Mouse (Mus musculus) midbrain, embryonic 11.5 days (tissue): Measurements from ENCODE around the gene Grn. TPM values are rescaled to one million over a fixed set of nuclear protein-coding genes. Genes with fewer than 3 reads are reported as not detected.
A peak's percentile ranks its signal among the peaks of the same experiment; 100 is the strongest.

Experiments used
- ATAC-seq: fragments of 200-750 bp; cut with Nextera tagmentation; 2 replicates; pipeline ENCODE4 v1.8.0; 2017; ENCODE audit warnings: moderate TSS enrichment, moderate library complexity; ENCODE audit not compliant: low FRiP score
- DNase-seq: peaks from one replicate; pipeline ENCODE4 v3.0.0; 2015; ENCODE audit warnings: low spot score; ENCODE audit errors: missing footprints
- H3K27ac ChIP-seq: fragments of 300-500 bp; sonication (generic); 2 replicates; pipeline ENCODE4 v1.5.1; 2014; ENCODE audit warnings: low read depth, low read length
- H3K27me3 ChIP-seq: fragments of 300-500 bp; sonication (generic); 2 replicates; pipeline ENCODE4 v1.6.1; 2014; ENCODE audit warnings: mild to moderate bottlenecking, low read length, moderate library complexity, mixed read lengths; ENCODE audit not compliant: control insufficient read depth, insufficient read depth
- H3K36me3 ChIP-seq: fragments of 300-500 bp; sonication (generic); 2 replicates; pipeline ENCODE4 v1.6.1; 2014; ENCODE audit warnings: mild to moderate bottlenecking, low read length, moderate library complexity, mixed read lengths; ENCODE audit not compliant: control insufficient read depth, insufficient read depth
- H3K4me1 ChIP-seq: fragments of 300-500 bp; sonication (generic); 2 replicates; pipeline ENCODE4 v1.6.1; 2014; ENCODE audit warnings: low read length; ENCODE audit not compliant: control insufficient read depth, insufficient read depth
- H3K4me2 ChIP-seq: fragments of 300-500 bp; sonication (generic); 2 replicates; pipeline ENCODE4 v1.6.1; 2014; ENCODE audit warnings: mild to moderate bottlenecking, moderate library complexity
- H3K4me3 ChIP-seq: fragments of 300-500 bp; sonication (generic); 2 replicates; pipeline ENCODE4 v1.5.1; 2014; ENCODE audit warnings: low read depth, low read length
- H3K9ac ChIP-seq: fragments of 300-500 bp; sonication (generic); 2 replicates; pipeline ENCODE4 v1.6.1; 2014; ENCODE audit warnings: low read length
- H3K9me3 ChIP-seq: fragments of 300-500 bp; sonication (generic); 2 replicates; pipeline ENCODE4 v1.6.1; 2016; ENCODE audit warnings: low read length; ENCODE audit not compliant: control insufficient read depth
- WGBS: fragments of 180-500 bp; shearing (Covaris S2); extraction: QIAGEN DNeasy Blood & Tissue Kit; methylation state at CpG from one replicate; pipeline ENCODE4 v1.1.7; 2014; 5-methylcytosine and 5-hydroxymethylcytosine counted together
- polyA plus RNA-seq: library from polyadenylated mRNA; unstranded; fragments of >200 nt; fragmentation: Nextera tagmentation; extraction: Ambion mirVana; gene quantifications from 2 replicates; pipeline ENCODE4 v1.2.1, GENCODE M21; 2014

The Grn gene
- polyA plus RNA-seq, 1 experiment from 2014 or later = 39.3 TPM

- Histone ChIP-seq H3K4me1 (peaks cover 20% of the 10 kb centered on the region), H3K27me3 (peaks cover 11% of the 10 kb centered on the region), H3K27ac (no peak overlapping the region), H3K9ac (no peak overlapping the region), H3K36me3 (peaks cover 19% of the 10 kb centered on the region), H3K4me3 (no peak overlapping the region), H3K4me2 (no peak overlapping the region), H3K9me3 (no peaks in the 10 kb centered on the region)
- no peak for ATAC-seq
- 89% methylated on average over 10 of the region's 10 CpGs for WGBS
- peak; percentile 82 for DNase-seq
These were observed 6.3 kb downstream of the Grn start for GRCm38 (mm10) chr11:102436471-102436790.

GRCm38 (mm10) chr11:102437120-102438061 lies 7.3 kb downstream of the Grn start:
- ATAC-seq (peak; percentile 55), DNase-seq (peak; percentile 93)
- WGBS = 7% methylated on average over 72 of the region's 87 CpGs
- Histone ChIP-seq H3K9ac (peak overlapping the region; percentile 59; the same call in 1 of the 2 replicates), H3K27ac (peak overlapping the region; percentile 48), H3K4me1 (peaks cover 20% of the 10 kb centered on the region), H3K4me3 (peak overlapping the region; percentile 31), H3K36me3 (peaks cover 25% of the 10 kb centered on the region), H3K9me3 (no peaks in the 10 kb centered on the region), H3K27me3 (peaks cover 11% of the 10 kb centered on the region), H3K4me2 (peak overlapping the region; percentile 59)

- 7% methylated on average over 77 of the region's 77 CpGs for WGBS
- H3K27me3 ChIP-seq = peaks cover 11% of the 10 kb centered on the region
- H3K4me1 ChIP-seq = peaks cover 20% of the 10 kb centered on the region
- H3K36me3 ChIP-seq = peaks cover 29% of the 10 kb centered on the region
- H3K4me3 ChIP-seq = peak overlapping the region; percentile 31
- H3K27ac ChIP-seq = peak overlapping the region; percentile 4; the same call in 1 of the 2 replicates
- ATAC-seq (peak; percentile 54), DNase-seq (peak; percentile 100)
- no peaks in the 10 kb centered on the region for H3K9me3 ChIP-seq
- H3K9ac ChIP-seq = 0 out of 2 replicates have a peak overlapping the region, but pooled peaks have one; percentile 59
- H3K4me2 ChIP-seq = peak overlapping the region; percentile 59
These were observed 8.3 kb downstream of the Grn start for GRCm38 (mm10) chr11:102438212-102439092.

- H3K9ac ChIP-seq = no peak overlapping the region
- no peak overlapping the region for H3K27ac ChIP-seq
- no peak for ATAC-seq
- H3K4me2 ChIP-seq = no peak overlapping the region
- H3K36me3 ChIP-seq = peaks cover 29% of the 10 kb centered on the region
- H3K27me3 ChIP-seq = peaks cover 11% of the 10 kb centered on the region
- no peak overlapping the region for H3K4me3 ChIP-seq
- H3K9me3 ChIP-seq = no peaks in the 10 kb centered on the region
- DNase-seq = peak; percentile 80
- peaks cover 24% of the 10 kb centered on the region for H3K4me1 ChIP-seq
- WGBS = 77% methylated on average over 14 of the region's 14 CpGs
These were observed 9.3 kb downstream of the Grn start for GRCm38 (mm10) chr11:102439093-102440082.

- no peak overlapping the region for H3K4me2 ChIP-seq
- peaks cover 32% of the 10 kb centered on the region for H3K4me1 ChIP-seq
- peaks cover 29% of the 10 kb centered on the region for H3K36me3 ChIP-seq
- H3K9ac ChIP-seq = no peak overlapping the region
- H3K4me3 ChIP-seq = no peak overlapping the region
- H3K27me3 ChIP-seq = peaks cover 11% of the 10 kb centered on the region
- ATAC-seq = no peak
- H3K27ac ChIP-seq = no peak overlapping the region
- 92% methylated on average over 8 of the region's 8 CpGs for WGBS
- DNase-seq = peak; percentile 62
- no peaks in the 10 kb centered on the region for H3K9me3 ChIP-seq
These were observed 10.1 kb downstream of the Grn start for GRCm38 (mm10) chr11:102440255-102440654.

GRCm38 (mm10) chr11:102441434-102441833 lies 11.3 kb downstream of the Grn start:
- H3K36me3 ChIP-seq = peaks cover 24% of the 10 kb centered on the region
- 93% methylated on average over 3 of the region's 3 CpGs for WGBS

GRCm38 (mm10) chr11:102442089-102442488 lies 12.0 kb downstream of the Grn start:
- Histone ChIP-seq H3K9me3 (no peaks in the 10 kb centered on the region), H3K4me1 (peaks cover 42% of the 10 kb centered on the region), H3K36me3 (peaks cover 24% of the 10 kb centered on the region), H3K4me2 (no peak overlapping the region), H3K9ac (no peak overlapping the region), H3K4me3 (no peak overlapping the region), H3K27ac (no peak overlapping the region), H3K27me3 (peaks cover 11% of the 10 kb centered on the region)
- ATAC-seq (no peak), DNase-seq (peak; percentile 64)
- WGBS = 92% methylated on average over 6 of the region's 6 CpGs

More at GRCm38 (mm10) chr11:102441434-102441833, 11.3 kb downstream of the Grn start:
- Histone ChIP-seq H3K4me3 (no peak overlapping the region), H3K4me1 (peaks cover 44% of the 10 kb centered on the region), H3K27me3 (peaks cover 11% of the 10 kb centered on the region), H3K27ac (no peak overlapping the region), H3K9ac (no peak overlapping the region), H3K9me3 (no peaks in the 10 kb centered on the region), H3K4me2 (no peak overlapping the region)
- no peak for ATAC-seq
- peak; percentile 62 for DNase-seq

GRCm38 (mm10) chr11:102443740-102444139 lies 13.6 kb downstream of the Grn start:
- Histone ChIP-seq H3K4me1 (peaks cover 30% of the 10 kb centered on the region), H3K27ac (no peak overlapping the region), H3K9me3 (no peaks in the 10 kb centered on the region), H3K4me2 (no peak overlapping the region), H3K4me3 (no peak overlapping the region), H3K9ac (no peak overlapping the region), H3K27me3 (peaks cover 11% of the 10 kb centered on the region; the same call in 1 of the 2 replicates), H3K36me3 (peaks cover 20% of the 10 kb centered on the region)
- 68% methylated on average over 12 of the region's 12 CpGs for whole genome bisulfite sequencing
- DNase-seq (peak; percentile 79), ATAC-seq (no peak)
